Mouse (Mus musculus): ENCODE results near the gene Clk2.

Gene Clk2

DNA sequence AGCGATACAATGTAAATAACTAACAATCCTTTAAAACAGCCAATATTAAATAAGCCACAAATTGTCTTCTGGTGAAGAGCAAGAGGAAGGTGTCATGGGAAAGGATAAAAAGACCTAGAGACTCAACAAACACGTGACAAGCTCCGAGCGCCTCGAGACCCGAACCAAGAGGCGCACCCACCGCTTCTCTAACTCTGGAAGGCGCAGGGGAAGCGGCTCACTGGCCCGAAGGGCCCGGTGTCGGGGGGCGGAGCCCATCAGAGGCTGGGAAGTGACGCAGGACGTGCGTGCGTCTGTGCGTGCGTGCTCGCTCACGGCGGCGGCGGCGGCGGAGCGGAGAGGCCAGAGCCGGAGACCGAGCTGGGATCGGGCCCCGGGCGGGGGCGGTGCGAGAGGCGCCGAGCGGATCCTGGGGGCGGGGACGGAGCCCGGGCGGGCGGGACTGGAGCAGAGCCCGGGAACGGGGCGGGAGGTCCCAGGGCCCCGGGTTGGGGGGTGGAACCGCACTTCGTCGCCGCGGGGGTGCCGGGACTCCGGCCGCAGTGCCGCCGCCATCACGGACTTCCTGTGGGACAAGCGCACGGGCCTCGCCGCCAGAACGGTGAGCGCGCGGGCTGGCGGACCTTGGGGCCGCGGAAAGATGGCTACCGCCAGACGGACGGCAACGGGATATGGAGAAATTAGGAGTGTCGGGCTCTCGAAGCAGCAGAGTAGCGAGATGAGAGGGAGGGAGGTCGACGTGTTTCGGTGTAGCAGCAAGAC lies at the start of gene Clk2:
Gene Clk2, plus strand, starts transcription at position 290 of the 762 bp plus-strand sequence.
- DNase-seq: peak; percentile 89

DNA sequence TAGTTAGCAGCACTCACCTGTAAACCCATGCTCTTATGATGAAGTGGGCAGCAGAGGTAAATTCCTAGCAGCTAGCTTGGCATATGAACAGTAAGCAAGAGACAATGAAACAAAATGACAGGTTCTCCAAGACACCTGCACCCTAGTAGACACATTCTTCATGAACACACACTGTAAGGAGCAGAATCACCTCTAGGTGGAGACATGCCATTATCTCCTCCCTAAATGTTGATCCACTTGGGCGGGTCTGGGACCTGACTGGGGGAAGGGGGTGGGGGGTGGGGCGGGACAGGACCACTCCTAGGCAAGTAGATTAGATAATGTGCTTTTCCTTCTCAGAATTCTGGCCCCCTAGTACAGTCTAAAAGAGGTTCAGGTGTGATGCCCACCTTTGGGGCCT lies 49.1 kb upstream of the Clk2 start:
- DNase-seq: no peak

DNA sequence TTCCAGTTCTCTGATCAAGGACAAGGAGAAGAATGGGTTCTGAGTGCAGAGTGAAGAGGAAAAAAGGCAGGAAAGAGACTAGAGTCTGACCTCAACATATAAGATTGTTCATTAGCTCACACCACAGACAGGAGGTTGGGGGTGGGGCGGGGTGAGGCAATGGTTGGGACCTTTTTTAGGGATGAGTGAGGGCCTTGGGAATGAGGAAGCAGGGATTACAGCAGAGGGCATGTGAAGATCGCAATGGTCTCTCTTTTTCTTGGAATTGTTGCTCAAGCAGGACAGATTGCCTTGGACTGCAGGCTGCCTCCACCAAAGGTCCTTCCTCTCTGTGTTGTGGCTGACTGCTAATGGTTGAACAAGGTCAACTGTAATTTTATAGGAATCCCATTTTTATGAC lies 41.3 kb upstream of the Clk2 start:
- no peak for DNase-seq

DNA sequence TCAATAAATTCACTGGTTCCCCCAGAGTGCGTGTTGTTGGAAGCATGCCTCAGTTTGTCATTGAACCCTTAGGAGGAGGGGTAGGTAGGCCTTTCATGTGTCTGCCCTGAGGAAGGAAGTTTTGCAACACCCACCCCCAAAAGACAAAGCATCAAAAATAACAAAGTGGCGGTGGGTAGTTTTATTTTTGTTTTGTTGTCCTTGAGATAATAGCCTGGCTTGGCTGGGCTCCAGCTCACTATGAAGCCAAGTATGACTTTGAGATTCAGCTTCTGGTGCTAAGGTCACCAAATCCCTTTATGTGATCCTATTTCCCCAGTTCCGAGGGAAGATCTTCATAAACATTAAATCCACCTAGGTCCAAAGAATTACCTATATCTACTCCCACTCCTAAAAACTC lies 40.4 kb upstream of the Clk2 start:
- no peak for DNase-seq

DNA sequence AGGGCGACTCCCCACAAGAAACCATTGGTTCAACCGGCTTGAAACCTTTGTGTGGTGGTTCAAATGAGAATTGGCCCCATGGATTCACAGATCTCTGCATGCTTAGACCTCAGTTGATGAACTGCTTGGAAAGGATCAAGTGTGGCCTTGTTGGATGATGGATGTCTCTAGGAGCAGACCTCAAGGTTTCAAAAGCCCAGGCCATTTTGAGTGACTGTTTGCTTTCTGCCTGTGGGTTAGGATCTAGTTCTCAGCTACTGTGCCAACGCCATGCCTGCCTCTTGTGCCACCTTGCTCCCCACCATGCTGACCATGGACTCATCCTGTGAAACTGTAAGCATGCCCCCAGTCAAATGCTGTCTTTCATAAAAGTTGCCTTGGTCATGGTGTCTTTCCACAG lies 38.6 kb upstream of the Clk2 start:
- DNase-seq: no peak

DNA sequence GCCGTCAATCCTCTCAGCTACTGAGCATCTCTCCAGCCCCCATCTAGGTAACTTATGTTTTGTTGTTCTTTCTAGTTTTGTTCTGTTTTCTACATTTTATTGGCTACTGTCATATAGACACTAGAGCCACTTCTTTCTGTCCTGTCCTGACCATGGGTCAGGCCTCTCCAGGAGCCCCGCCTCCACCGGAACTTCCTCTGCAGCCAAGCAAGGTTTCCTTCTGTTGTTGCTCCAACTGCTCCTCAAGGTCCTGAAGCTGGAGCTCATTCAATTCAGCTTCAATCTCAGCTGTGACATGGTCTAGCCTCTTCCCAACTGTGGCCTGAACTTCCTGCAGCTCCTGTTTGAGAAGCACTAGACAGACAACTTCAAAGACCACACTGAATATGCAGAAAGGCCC lies 34.7 kb upstream of the Clk2 start:
- no peak for DNase-seq

DNA sequence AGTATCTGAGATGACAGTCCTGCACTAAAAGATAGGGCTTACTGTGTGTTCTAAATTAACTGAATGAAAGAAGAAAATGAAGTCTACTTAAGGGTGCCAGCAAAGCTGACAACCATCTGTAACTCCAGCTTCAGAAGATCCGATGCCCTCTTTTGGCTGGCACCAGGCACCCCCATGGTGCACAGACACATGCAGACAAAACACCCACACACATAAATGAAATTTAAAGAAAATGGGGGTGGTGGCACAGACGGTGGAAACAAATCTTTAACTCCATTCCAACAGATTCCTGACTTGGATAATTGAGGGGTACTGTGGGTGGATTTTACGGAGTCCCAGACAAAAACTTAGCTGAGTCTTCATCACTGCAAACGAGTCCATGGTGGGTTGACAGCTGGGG lies 32.8 kb upstream of the Clk2 start:
- DNase-seq: no peak

DNA sequence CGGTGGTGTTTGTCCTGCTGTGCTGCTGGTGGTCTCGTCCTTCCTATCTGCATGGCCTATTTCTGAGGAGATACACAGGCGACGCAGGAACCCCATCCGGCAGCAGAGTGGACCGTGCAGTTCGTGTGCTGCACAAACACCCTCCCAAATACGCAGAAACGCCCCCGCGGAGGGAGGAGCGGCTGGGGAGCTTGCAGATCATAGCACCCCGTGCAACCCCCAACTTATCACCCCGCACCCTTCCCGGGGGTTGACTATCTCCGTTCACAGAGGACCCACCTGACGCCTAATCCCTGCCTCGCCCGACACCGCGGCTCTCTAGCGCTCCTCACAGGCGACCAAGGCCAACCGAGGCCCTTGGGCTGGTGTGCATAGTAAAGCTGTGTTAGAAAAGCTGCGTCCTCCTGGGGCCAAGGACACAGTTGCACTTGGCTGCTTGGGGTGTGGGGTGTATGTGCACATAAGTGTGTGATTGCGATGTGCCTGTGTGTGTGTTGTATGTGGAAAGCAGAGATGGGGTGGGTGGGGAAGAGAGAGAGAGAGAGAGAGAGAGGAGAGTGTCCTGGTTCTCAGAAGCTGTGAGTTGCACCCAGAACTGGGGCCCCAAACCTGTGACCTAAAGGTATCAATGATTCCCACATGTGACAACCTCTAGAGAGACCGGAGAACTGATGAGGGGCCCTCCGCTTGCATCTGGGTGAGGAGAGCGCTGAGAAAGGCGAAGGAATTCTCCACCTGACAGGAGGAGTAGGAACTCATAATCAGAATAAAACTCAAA lies 32.1 kb upstream of the Clk2 start:
- DNase-seq: peak; percentile 49

DNA sequence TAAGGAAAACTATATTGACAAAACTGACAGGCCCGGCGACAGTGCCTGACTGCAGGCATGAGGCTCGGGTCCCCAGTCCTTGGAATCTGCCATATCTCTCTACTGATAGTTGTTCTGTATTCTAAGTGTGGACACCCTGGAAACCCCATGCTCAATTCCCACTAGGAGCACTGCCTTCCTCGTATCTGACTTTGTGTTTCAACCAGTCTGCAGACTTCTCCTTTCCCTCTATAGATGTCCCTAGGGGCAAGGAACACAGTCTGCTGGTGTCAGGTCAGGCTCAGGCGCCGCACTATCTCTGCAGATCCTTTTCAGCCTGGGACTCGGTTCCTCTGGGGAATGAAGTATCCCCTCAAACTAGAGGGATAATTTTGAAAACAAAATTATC lies 31.5 kb upstream of the Clk2 start:
- no peak for DNase-seq

DNA sequence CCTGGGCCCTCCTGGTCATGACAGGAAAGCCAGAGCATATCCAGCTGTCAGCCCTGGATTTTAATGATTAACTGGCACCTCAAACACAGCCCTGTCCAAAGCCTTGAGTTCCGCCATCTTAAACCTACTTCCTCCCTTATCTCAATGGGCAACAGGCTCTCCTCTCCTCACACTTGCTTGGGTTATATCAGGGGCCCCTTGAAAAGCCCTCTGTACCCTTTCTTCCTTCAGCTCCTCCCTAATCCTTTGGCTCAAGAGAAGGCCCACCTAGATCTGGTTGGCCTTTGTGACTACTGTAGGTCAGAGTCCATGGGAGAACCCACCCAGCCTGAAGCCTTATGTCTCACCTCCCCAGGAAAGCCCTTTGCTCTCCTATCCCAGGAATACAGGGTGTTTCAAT lies 30.8 kb upstream of the Clk2 start:
- no peak for DNase-seq

DNA sequence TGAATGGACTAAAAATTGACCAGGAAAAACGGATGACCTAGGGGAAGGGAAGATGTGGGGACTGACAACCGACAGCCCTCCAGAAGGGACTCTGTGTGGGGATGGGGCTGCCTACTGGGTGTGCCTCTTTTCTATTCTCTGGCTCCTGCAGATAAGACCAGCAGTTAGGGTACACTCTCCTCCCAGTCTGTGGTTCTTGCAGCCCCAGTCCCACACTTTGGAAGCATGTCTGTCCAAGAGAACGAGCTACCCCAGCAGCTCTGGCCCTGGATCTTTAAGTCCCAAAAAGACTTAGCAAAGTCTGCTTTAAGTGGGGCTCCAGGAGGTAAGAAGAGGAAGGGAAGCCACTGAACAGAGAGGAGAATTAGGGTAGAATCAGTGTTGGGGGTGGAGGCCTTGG lies 28.6 kb upstream of the Clk2 start, which contains the start of gene Pklr:
Gene Pklr, plus strand, starts transcription at position 185 of the 400 bp plus-strand sequence.
- DNase-seq: no peak

DNA sequence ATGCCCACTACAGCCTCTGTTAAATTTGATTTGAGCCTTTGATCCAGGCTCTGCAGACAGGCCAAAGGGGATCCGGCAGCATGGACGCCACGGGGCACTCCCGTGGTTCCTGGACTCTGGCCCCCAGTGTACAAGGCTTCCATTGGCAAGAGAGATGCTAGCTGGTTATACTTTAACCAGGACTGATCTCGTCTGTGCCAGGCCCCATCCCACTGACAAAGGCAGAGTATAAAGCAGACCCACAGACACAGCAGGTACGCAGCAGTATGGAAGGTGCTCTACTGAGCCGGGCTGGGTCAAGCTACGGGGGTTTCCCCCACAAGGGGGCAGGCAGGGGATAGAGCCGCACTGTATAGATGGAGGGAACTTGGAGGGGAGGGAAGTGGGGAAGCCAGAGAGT lies 28.2 kb upstream of the Clk2 start:
- no peak for DNase-seq

DNA sequence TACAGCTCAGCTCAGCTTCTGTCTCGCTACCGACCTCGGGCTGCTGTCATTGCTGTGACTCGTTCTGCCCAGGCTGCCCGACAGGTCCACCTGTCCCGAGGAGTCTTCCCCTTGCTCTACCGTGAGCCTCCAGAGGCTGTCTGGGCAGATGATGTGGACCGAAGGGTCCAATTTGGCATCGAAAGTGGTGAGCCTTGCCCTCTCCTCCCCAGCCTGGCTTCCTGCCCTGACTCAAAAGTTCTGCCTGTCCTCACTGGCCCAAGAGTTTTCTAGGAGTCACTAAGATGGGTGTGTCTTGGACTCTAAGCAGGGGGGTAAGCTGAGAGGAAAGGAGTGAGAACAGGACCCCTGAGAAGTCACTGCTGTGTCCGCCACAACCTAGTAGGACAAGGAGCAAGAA lies 19.8 kb upstream of the Clk2 start:
- DNase-seq: no peak

DNA sequence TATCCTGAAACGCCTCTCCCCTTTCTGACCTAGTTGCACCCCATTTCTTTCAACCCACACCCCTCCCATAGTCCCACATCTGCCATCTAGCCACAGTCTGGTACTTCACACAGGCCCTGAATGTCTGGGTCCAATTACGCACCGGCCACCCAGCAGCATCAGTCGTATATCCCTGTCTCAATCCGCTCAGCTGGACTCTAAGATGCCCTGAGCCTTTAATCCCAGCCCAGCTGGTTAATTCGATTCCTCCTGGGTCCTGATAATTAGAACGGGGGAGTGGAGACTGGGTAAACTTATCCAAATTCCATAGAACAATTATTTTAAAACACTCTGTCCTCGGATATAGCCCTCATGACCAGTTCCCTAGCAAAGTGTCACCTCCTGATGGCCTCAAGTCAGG lies 19.0 kb upstream of the Clk2 start:
- DNase-seq: no peak

DNA sequence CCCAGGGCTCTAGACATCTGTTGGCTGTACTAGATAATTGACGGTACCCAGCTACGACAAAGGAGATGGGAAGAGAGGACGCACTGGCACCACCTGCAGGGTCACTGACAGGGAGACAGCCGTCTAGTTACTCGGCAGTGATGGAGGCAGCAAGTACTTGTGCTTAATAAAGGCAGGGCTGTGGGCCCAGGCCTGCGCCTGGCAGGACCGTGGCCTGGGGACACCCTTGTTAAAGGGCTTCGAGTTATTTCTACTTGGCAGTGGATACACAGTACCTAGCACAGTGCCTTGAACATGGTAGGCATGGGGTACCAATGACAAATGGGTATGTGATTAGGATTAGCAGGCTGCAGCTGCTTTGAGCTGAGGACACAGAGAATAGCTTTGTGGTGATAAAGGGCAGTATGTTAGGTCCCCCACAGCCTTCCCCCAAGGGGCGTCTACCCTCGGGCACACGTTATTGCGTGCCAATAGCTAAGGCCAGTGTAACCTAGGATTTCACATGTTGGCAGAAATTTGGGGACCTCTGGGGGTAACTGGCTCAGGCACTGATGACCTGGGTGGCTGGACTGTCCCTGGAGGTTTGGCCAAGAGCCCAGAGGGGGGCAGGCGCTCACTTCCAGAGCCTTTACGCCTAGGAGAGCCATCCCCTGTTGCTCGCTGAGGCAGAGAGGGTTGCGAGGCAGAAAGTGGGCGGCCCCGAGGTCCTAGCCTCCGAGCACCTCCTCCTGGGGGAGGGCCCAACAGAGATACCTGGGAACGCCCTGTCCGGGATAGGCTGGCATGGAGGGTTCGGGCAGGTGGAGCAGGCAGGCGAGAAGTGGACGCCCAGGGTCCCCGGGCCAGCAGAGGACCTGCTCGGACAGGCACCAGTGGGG lies 17.3 kb upstream of the Clk2 start:
- no peak for DNase-seq

DNA sequence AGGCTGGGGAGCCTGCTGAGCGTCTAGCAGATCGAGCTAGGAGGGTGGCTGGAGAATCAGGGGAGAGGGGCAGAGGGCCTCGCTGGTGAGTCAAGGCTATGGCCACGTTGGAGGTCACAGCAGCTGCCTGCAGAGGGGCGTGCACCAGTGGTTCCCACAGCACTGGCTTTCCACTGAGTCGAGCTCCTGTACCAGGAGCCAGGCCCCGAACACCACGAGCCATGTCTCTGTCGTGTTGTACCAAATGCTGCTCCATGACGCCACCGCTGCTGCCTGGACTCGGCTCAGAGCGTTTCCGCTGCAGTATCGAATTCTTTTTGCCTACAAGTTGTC lies 16.6 kb upstream of the Clk2 start:
- DNase-seq: no peak

DNA sequence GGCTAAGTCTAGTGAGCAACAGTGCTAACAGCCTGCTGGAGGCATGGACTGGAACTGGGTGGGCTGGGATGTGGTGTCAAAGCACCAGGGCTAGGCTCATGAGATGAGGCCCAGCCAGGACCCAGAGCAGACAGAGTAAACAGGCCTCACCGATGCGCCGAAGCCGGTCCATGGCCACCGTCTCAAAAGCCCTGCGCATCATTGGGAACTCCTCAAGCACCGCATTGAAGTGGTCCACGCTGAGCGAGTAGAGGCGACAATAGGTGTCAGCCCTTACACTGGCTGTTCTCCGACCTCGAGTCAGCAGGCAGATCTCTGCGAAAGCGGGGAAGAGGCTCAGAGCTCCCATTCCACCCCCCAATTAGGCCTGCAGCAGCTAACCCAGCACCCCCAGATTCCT lies 16.0 kb upstream of the Clk2 start:
- no peak for DNase-seq

DNA sequence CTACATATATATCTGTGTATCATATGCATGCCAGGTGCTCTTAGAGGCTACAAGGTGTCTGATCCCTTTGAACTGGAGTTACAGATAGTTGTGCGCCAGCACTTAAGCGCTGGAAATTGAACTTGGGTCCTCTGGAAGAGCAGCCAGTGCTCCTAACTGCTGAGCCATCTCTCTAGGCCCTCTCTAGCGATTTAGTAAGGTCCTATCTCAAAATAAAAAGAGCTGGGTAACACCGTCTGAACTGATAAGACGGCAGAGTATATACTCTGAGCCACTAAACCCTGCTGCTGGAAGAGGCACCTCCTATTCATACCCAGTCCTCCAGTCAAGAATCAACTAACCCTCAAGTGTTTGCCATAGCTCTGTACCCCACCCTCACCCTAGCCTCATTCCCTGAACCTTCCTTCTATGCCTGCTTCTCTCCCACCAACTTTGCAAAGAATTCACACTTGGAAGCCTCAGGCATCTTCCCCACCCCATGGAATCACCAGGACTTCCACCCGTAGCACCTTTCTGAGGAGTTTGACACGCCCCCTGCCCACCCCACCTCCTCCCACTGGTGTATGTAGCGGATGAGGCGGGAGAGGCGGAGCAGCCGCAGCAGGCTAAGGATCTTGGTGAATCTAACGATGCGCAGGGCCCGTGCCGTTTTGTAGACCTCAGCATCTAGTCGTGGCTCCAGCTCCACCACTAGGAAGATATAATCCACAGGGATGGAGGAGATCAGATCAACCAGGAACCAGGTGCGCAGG lies 12.3 kb upstream of the Clk2 start:
- no peak for DNase-seq

DNA sequence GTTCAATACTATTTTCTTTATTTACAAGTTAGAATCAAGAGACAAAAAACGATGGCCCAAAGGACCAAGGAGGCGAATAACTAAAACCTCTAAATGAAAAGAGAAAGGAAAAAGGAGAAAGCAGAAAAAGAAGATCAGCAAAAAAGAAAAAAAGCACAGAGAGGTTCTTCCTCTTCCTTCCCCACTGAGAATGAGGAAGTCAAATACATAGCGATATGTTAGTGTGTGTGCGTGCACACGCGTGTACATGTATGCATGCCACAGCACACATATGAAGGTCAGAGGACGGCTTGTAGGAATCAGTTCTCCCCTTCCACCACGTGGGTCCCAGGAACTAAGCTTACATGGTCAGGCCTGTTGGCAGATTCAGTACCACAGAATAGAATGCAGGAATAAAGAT lies 7.6 kb upstream of the Clk2 start:
- DNase-seq: no peak

DNA sequence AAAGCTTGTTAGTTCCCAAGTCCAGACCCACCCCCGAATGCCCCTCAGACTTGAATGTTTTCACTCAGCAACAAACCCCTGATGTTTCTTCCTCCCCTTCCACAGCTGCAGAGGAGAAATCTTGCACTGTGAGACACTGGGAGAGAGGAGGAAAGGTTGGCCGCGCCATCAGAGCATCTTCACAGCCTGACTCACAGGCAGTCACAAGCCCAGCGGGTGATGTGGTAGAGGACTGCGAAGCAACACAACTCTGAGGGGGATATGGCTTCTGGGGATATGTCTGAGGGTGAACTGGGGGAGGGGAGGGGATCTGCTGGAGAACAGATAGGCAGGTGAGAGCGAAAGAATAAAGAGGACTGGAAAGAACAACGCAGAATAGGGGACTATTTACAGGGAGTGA lies 5.9 kb upstream of the Clk2 start:
- DNase-seq: no peak

DNA sequence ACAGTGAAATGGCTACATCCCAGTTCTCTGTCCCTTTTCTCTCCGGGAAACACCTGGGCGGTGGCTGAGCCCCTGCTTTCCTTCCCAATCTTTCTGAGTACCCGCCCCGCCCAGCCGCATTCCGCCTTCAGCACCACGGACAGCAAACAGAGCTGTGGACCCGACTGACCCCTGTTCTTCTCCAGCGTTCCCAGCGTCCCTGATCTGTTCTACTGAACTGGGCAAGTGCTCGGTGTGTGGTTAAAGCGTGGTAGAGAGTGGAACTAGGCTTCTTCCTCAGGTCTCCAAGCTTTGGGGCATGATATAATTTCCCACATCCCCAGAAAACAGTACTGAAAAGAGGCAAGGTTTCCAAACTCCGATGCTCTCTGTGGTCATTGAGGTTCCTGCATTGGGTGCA lies 5.4 kb upstream of the Clk2 start:
- peak; percentile 51 for DNase-seq

DNA sequence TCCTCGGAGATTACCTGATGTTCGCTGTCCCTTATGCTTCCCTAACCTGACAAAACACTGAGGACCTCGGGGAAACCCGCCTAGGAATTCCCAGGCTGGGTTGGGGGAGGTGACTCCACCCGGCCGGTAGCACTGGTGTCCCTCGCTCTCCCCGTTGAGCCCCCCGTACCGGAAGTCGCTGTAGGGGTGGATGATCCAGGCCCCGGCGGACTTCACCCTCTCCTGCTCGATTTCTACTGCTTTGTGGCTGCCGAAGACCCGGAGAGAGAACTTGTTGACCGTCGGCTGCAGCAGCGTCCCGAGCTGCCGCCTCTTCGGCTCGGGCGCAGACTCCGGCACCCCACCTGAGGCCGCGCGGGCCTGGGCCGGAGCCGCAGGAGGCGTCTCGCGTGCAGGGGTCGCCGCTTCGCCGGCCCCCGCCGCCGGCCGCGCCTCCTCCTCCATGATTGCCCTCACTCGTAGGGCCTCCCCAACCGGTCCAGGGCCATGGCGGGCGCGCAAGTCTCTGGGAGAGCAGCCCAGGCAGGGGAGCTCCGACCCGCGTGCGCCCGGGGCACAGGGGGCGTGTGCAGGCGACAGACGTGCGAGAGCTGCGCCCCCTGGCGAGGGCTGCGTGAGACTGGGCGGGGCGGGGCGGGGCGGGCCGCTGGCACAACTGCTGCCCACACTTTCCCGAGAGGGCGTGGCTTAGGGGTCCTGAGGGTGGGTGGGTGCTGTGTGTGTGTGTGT lies 4.8 kb upstream of the Clk2 start, which contains the start of gene Hcn3:
Gene Hcn3, minus strand, starts transcription at position 581 of the 729 bp plus-strand sequence.
- DNase-seq: peak; percentile 84

Data from right cerebral cortex, postnatal 4 days (tissue).